Mouse (Mus musculus) neural tube, embryonic 13.5 days (tissue): ENCODE results near the gene Arhgef6. TPM values are rescaled to one million over a fixed set of nuclear protein-coding genes. Genes with fewer than 3 reads are reported as not detected.

Experiments
- ATAC-seq: fragments of 200-750 bp; cut with Nextera tagmentation; 2 replicates; pipeline ENCODE4 v1.8.0; 2017; ENCODE audit warnings: low read depth, mild to moderate bottlenecking, moderate TSS enrichment, moderate library complexity
- H3K27ac ChIP-seq: fragments of 300-500 bp; sonication (generic); replicated peaks from 2 replicates; pipeline ENCODE4 v1.5.1; 2015; ENCODE audit warnings: moderate library complexity, mild to moderate bottlenecking, inconsistent platforms
- H3K27me3 ChIP-seq: fragments of 300-500 bp; sonication (generic); 2 replicates; pipeline ENCODE4 v1.6.1; 2015; ENCODE audit warnings: mild to moderate bottlenecking, inconsistent platforms
- H3K36me3 ChIP-seq: fragments of 300-500 bp; sonication (generic); 2 replicates; pipeline ENCODE4 v1.6.1; 2015; ENCODE audit warnings: mild to moderate bottlenecking, inconsistent platforms
- H3K4me1 ChIP-seq: fragments of 300-500 bp; sonication (generic); replicated peaks from 2 replicates; pipeline ENCODE4 v1.6.1; 2015; ENCODE audit warnings: inconsistent platforms
- H3K4me2 ChIP-seq: fragments of 300-500 bp; sonication (generic); 2 replicates; pipeline ENCODE4 v1.6.1; 2015; ENCODE audit warnings: inconsistent platforms, mild to moderate bottlenecking, moderate library complexity
- H3K4me3 ChIP-seq: fragments of 300-500 bp; sonication (generic); 2 replicates; pipeline ENCODE4 v1.5.1; 2015; ENCODE audit warnings: mild to moderate bottlenecking, inconsistent platforms
- H3K9ac ChIP-seq: fragments of 300-500 bp; sonication (generic); 2 replicates; pipeline ENCODE4 v1.6.1; 2015; ENCODE audit warnings: moderate library complexity, mild to moderate bottlenecking, inconsistent platforms
- H3K9me3 ChIP-seq: fragments of 300-500 bp; sonication (generic); 2 replicates; pipeline ENCODE4 v1.6.1; 2016; ENCODE audit warnings: inconsistent platforms
- WGBS: fragments of 180-500 bp; shearing (Covaris S2); methylation state at CpG from one replicate; pipeline ENCODE4 v1.1.7; 2015; 5-methylcytosine and 5-hydroxymethylcytosine counted together
- polyA plus RNA-seq: library from polyadenylated mRNA; unstranded; fragments of >200 nt; fragmentation: Nextera tagmentation; extraction: Ambion mirVana; gene quantifications from 2 replicates; pipeline ENCODE4 v1.2.1, GENCODE M21; 2015

Gene Arhgef6
- polyA plus RNA-seq, 1 experiment from 2014 or later = 7.3 TPM

DNA sequence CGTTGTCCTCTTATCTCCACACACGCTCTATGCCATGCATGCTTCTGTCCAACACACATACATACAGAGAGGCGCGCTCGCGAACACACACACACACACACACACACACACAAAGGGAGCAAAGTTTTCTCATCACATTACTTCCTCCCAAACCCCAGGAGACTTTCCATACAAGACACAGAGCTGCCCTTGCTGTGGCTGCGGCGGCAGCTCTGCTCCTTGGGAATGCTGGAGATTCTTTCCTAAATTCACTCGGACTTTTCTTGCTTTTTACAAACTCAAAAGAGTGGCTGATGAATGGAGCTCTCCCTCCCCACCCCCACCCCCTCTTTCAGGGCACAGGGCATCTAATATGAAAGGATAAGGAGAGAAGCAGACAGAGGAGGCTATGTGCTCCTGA, 52.2 kb downstream of the Arhgef6 start:
- WGBS = 53% methylated on average over 9 of the region's 9 CpGs
- no peak for ATAC-seq
- Histone ChIP-seq H3K4me3 (no peak overlapping the region), H3K4me2 (no peak overlapping the region), H3K9ac (no peak overlapping the region), H3K9me3 (no peaks in the 10 kb centered on the region), H3K27ac (no peak overlapping the region), H3K4me1 (no peaks in the 10 kb centered on the region), H3K36me3 (no peaks in the 10 kb centered on the region), H3K27me3 (no peaks in the 10 kb centered on the region)

DNA sequence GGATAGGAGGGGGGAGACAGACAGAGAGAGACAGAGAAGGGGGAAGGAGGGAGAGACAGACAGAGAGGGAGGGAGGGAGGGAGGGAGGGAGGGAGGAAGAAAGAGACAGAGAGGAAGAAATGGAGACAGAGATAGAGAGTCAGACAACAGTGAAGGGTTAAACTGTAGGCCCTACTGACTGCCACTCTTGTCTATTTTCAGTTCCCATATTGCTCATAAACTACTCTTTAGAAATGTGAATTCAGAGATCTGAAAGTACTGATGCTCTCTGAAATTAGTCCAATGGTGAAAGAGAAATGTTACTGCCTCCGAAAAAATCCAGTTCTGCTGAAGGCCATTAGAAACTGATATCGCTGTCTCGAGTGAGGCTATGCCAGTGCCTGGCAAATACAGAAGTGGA, 56.3 kb downstream of the Arhgef6 start:
- 87% methylated on average over 3 of the region's 3 CpGs for WGBS
- ATAC-seq = no peak

DNA sequence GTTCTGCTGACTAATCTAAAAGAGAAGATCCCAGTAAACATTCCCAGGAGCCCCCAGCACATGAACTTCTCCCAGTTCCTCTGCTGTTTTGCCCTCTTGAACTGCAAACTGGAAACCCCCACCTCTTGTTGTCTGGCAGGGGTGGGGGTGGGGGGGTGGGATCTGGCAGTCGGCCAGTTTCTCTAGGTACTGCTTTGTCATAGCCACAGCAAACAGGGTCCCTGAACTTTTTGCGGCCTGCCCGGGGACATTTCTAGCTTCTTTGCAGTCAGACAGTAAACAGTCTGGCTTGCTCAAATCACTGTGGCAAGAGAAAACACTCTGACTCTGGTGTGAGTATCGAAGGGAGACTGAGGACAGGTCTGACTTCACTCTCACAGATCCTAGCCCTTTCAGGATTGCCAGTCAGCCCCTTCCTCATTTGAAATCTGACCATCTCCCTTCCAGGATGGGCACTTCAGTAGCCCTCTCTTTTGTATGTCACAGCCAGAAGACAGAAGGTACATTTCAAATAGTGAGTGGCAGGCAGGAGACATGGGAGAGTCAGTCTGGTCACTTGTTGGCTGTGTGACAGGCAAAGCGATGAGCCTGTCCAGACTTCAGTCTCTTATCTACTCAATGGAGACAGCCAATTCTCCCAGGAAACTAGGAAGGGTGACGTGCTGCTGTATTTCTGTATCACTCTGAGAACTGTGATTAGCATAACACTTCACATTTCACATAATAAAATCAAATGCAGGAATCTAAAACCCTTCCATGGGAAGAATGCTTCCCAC, 60.8 kb downstream of the Arhgef6 start:
- Histone ChIP-seq H3K4me1 (peaks cover 5% of the 10 kb centered on the region), H3K36me3 (no peaks in the 10 kb centered on the region), H3K27me3 (no peaks in the 10 kb centered on the region), H3K4me2 (no peak overlapping the region), H3K9ac (no peak overlapping the region), H3K4me3 (no peak overlapping the region), H3K9me3 (no peaks in the 10 kb centered on the region), H3K27ac (0 out of 2 replicates have a peak overlapping the region, but pooled peaks have one; percentile 38)
- WGBS = 49% methylated on average over 6 of the region's 6 CpGs
- ATAC-seq = no peak

More for the DNA sequence above, 56.3 kb downstream of the Arhgef6 start:
- no peaks in the 10 kb centered on the region for H3K36me3 ChIP-seq
- no peak overlapping the region for H3K27ac ChIP-seq
- no peak overlapping the region for H3K9ac ChIP-seq
- no peak overlapping the region for H3K4me3 ChIP-seq
- H3K27me3 ChIP-seq = no peaks in the 10 kb centered on the region
- no peak overlapping the region for H3K4me2 ChIP-seq
- peaks cover 5% of the 10 kb centered on the region for H3K4me1 ChIP-seq
- no peaks in the 10 kb centered on the region for H3K9me3 ChIP-seq

DNA sequence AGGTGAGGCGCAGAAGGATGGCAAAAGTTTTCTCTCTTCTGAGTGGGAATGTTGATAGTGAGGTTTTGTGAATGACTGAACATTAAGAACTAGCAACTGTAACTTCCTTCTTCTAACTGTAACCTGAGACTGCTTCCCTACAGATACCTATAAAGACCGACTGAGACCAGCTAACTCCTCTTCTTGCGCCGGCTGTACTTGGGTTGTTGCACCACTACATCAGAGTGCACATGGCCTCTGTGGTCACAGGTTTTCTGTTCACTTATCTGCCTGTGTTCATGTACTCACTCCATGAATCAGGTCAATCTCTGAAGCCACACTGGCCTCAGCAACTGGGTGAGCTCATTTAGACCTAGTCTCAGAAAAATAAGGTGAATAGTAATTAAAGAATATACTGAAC, 75.0 kb downstream of the Arhgef6 start:
- Histone ChIP-seq H3K9ac (no peak overlapping the region), H3K27me3 (no peaks in the 10 kb centered on the region), H3K27ac (no peak overlapping the region), H3K9me3 (no peaks in the 10 kb centered on the region), H3K36me3 (no peaks in the 10 kb centered on the region), H3K4me3 (no peak overlapping the region), H3K4me1 (no peaks in the 10 kb centered on the region), H3K4me2 (no peak overlapping the region)
- no peak for ATAC-seq
- 84% methylated on average over 4 of the region's 4 CpGs for WGBS

DNA sequence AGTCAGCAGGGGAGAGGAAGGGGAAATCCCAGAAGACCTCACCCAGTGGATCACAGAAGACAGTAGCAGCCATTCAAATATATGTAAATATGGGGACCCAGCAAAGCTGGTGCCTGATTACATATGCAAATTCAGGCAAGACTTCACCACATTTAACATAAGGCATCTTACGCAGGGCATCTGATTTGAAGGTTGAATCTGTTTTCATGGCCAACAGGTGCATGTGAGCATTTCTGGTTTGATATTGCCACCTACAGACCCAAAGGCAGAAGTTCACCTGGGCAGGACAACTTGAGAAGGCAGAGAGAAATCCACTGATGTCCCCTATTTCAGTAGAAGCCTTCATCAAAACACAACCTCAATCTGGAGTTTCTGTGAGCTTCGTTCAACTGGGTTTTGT, 77.8 kb downstream of the Arhgef6 start:
- H3K4me3 ChIP-seq = no peak overlapping the region
- 52% methylated on average over 2 of the region's 2 CpGs for WGBS
- no peak overlapping the region for H3K27ac ChIP-seq
- H3K9me3 ChIP-seq = no peaks in the 10 kb centered on the region
- no peaks in the 10 kb centered on the region for H3K4me1 ChIP-seq
- ATAC-seq = no peak
- H3K36me3 ChIP-seq = no peaks in the 10 kb centered on the region
- no peaks in the 10 kb centered on the region for H3K27me3 ChIP-seq
- H3K4me2 ChIP-seq = no peak overlapping the region
- H3K9ac ChIP-seq = no peak overlapping the region

DNA sequence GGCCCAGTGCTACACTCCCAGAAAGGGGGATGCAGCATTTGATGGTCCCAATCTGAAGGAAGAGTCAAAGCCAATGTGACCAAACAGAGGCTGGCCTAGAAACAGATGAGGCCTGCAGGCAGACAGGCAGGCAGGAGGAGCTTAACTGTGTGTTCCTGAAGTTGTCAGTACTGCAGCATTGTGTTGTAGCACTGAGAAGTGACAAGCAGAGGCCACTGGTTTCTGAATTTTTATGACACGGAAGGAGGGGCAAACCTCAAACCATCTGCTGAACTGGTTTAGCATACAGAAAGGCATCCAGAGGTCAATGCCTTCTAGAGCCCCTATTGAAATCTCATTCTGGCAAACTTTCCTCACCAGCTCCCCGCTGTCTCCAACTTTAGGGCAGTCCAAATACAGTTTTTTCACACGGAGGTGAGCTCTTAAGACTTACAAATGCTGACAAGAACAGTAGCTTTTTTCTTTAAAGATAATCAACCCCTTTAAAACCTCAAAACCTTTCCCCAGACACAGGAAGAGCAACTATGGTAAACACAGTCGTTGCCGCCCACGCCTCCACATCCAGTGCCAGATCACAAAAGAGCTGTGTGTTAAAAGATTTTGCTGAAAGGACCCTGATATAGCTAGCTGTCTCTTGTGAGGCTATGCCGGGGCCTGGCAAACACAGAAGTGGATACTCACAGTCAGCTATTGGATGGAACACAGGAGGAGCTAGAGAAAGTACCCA, 85.0 kb downstream of the Arhgef6 start:
- H3K9me3 ChIP-seq = no peaks in the 10 kb centered on the region
- H3K27me3 ChIP-seq = no peaks in the 10 kb centered on the region
- H3K9ac ChIP-seq = no peak overlapping the region
- H3K4me1 ChIP-seq = no peaks in the 10 kb centered on the region
- 67% methylated on average over 7 of the region's 7 CpGs for WGBS
- no peak overlapping the region for H3K4me2 ChIP-seq
- no peak for ATAC-seq
- no peak overlapping the region for H3K27ac ChIP-seq
- H3K4me3 ChIP-seq = no peak overlapping the region
- no peaks in the 10 kb centered on the region for H3K36me3 ChIP-seq

DNA sequence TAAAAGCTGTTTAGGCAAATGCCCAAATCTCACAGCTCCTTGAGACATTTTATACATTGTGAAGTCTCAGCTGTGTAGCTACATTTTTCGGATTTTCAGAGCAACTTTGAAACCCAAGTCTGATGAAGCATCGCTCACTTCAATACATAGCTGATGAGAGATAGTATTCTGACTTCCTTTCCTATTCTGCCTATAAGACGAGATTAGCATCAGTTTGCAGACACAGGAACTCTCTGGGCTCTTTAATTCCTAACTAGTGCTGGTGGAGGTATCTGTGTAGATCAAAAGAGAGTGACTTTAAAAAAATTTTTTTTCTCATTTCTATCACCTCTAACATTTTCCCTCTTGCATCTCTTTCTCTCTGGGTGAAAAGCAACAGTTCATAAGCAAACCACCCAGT, 100.0 kb downstream of the Arhgef6 start:
- no peak overlapping the region for H3K9ac ChIP-seq
- no peaks in the 10 kb centered on the region for H3K4me1 ChIP-seq
- ATAC-seq = no peak
- WGBS = 80% methylated on average over 3 of the region's 3 CpGs
- no peak overlapping the region for H3K4me3 ChIP-seq
- no peak overlapping the region for H3K4me2 ChIP-seq
- no peaks in the 10 kb centered on the region for H3K27me3 ChIP-seq
- no peaks in the 10 kb centered on the region for H3K36me3 ChIP-seq
- no peaks in the 10 kb centered on the region for H3K9me3 ChIP-seq
- no peak overlapping the region for H3K27ac ChIP-seq

DNA sequence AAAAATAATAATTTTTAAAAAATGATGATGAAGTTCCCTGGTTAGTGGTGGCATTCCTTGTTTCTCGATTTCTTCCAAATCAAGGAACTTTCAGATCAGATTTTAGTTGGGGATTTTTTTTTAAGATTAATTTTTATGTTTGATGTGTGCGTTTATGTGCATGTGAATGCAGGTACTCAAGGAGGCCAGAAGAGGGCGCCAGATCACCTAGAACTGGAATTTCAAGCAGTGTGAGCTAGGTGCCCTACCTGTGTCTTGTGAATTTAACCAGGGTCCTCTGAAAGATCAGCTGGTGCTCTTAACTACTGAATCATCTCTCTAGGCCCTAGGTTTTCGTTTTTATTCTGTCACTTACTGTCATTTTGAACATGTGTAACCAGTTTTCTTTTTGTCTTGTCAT, 102.5 kb downstream of the Arhgef6 start:
- no peak for ATAC-seq
- Histone ChIP-seq H3K9ac (no peak overlapping the region), H3K4me1 (no peaks in the 10 kb centered on the region), H3K27ac (no peak overlapping the region), H3K27me3 (no peaks in the 10 kb centered on the region), H3K4me2 (no peak overlapping the region), H3K36me3 (no peaks in the 10 kb centered on the region), H3K9me3 (no peaks in the 10 kb centered on the region), H3K4me3 (no peak overlapping the region)
- 72% methylated on average over 4 of the region's 4 CpGs for WGBS

DNA sequence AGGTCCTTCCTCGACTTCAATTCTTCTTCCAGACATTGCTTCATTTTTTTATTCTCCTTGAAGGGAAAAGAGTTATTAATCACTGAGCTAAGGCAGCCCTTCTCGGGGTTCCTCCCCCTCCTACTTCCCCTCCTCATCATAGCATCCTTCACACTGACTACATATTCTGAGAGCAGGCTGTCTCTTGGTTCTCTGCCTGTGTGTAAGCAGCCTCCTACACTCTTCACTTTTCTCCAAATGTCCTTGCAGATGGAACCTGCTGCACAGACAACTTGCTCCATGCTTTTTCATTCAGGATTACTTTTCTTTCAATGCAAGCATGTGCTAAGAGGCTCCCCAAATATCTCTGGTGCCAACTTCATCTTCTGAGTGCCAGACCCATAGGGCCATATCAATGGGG, 104.9 kb downstream of the Arhgef6 start:
- Histone ChIP-seq H3K9me3 (no peaks in the 10 kb centered on the region), H3K4me2 (no peak overlapping the region), H3K9ac (no peak overlapping the region), H3K4me3 (no peak overlapping the region), H3K36me3 (no peaks in the 10 kb centered on the region), H3K27me3 (no peaks in the 10 kb centered on the region), H3K4me1 (no peaks in the 10 kb centered on the region), H3K27ac (no peak overlapping the region)
- WGBS = 73% methylated on average over 2 of the region's 2 CpGs
- no peak for ATAC-seq

DNA sequence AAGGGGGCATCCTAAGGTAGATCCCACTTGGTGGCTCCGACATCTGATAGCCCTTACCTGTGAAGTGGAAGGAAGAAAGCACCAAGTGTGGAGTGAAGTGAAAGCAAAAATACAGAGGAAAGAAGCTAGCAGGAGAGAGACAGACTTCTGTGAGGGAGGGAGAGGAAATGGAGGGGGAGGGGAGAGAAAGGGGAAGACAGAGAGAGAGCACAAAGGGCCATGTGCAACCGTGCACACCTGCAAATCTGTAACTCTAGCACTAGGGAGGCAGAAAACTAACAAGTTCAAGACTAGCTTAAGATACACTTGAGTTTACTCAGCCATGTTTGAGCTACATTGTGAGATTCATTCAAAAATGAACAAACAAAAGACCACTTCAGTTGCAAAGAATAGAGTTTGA, 110.4 kb downstream of the Arhgef6 start:
- 74% methylated on average over 2 of the region's 2 CpGs for WGBS
- Histone ChIP-seq H3K4me2 (no peak overlapping the region), H3K27me3 (no peaks in the 10 kb centered on the region), H3K9ac (no peak overlapping the region), H3K36me3 (no peaks in the 10 kb centered on the region), H3K9me3 (no peaks in the 10 kb centered on the region), H3K27ac (no peak overlapping the region), H3K4me3 (no peak overlapping the region), H3K4me1 (no peaks in the 10 kb centered on the region)
- ATAC-seq = no peak

DNA sequence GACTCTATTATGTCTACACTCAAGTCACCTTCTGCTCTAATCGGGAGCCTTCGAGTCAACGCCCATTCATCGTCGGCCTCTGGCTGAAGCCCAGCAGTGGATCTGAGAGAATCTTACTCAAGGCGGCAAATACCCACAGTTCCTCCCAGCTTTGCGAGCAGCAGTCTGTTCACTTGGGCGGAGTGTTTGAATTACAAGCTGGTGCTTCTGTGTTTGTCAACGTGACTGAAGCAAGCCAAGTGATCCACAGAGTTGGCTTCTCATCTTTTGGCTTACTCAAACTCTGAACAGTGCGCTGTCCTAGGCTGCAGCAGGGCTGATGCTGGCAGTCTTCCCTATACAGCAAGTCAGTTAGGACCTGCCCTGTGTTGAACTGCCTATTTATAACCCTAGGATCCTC, 115.2 kb downstream of the Arhgef6 start:
- Histone ChIP-seq H3K27ac (no peak overlapping the region), H3K4me2 (no peak overlapping the region), H3K36me3 (no peaks in the 10 kb centered on the region), H3K4me1 (no peaks in the 10 kb centered on the region), H3K9me3 (no peaks in the 10 kb centered on the region), H3K27me3 (no peaks in the 10 kb centered on the region), H3K9ac (no peak overlapping the region), H3K4me3 (no peak overlapping the region)
- 88% methylated on average over 10 of the region's 10 CpGs for WGBS
- ATAC-seq = no peak

DNA sequence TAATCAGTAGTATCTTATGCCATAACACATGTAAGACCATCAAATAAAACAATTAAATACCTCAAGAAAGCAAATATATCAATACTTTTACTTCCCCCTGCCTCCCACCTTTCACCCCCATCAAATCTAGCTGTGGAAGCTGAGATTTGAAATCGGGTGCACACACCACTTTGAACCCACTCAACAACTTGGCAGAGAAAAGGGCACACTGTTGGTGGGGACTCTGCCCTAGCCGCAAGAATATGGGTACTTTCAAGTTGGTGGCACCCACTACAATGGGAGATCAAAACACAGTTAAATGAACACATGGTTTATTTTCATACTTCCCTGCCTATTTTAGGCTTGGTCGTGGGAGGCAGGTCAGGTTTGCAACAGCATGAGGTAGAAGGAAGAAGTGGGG, 116.6 kb downstream of the Arhgef6 start:
- no peak overlapping the region for H3K4me3 ChIP-seq
- no peaks in the 10 kb centered on the region for H3K4me1 ChIP-seq
- H3K9ac ChIP-seq = no peak overlapping the region
- H3K9me3 ChIP-seq = no peaks in the 10 kb centered on the region
- ATAC-seq = no peak
- no peak overlapping the region for H3K27ac ChIP-seq
- no peaks in the 10 kb centered on the region for H3K27me3 ChIP-seq
- no peak overlapping the region for H3K4me2 ChIP-seq
- no peaks in the 10 kb centered on the region for H3K36me3 ChIP-seq
- 91% methylated on average over 3 of the region's 3 CpGs for WGBS

DNA sequence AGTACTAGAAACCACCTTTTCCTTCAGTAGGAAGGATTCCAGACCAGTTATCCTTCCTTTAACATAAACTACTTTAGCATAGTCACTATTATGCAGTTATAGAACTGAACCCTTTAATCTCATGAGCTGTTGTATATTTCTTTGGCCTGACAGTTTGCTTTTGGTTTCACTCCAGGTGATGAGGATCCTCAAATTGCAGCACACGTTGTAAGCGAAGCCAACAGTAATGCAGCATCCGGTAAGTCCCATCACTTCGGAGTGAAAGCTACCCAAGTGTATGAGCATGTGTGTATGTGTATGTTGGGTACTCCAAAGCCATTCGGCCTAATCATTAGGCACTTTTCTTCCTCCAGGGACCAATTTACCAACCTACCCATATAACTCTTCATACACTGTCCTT, 119.0 kb downstream of the Arhgef6 start:
- no peak overlapping the region for H3K4me2 ChIP-seq
- WGBS = 78% methylated on average over 5 of the region's 5 CpGs
- ATAC-seq = no peak

More for the DNA sequence above, 119.0 kb downstream of the Arhgef6 start:
- no peaks in the 10 kb centered on the region for H3K9me3 ChIP-seq
- no peaks in the 10 kb centered on the region for H3K4me1 ChIP-seq
- no peaks in the 10 kb centered on the region for H3K36me3 ChIP-seq
- H3K27ac ChIP-seq = no peak overlapping the region
- no peaks in the 10 kb centered on the region for H3K27me3 ChIP-seq
- no peak overlapping the region for H3K4me3 ChIP-seq
- no peak overlapping the region for H3K9ac ChIP-seq
